Mouse (Mus musculus) heart, embryonic 11.5 days (tissue): ENCODE results near the gene Relt. TPM values are rescaled to one million over a fixed set of nuclear protein-coding genes. Genes with fewer than 3 reads are reported as not detected.

Source experiments
- ATAC-seq: fragments of 200-750 bp; cut with Nextera tagmentation; replicated peaks from 2 replicates; pipeline ENCODE4 v1.8.0; 2017; ENCODE audit warnings: moderate library complexity; ENCODE audit not compliant: insufficient number of reproducible peaks, low FRiP score, low TSS enrichment
- H3K27ac ChIP-seq: fragments of 300-500 bp; sonication (generic); 2 replicates; pipeline ENCODE4 v1.5.1; 2014; ENCODE audit warnings: mild to moderate bottlenecking, low read depth, low read length
- H3K27me3 ChIP-seq: fragments of 300-500 bp; sonication (generic); 2 replicates; pipeline ENCODE4 v1.6.1; 2014; ENCODE audit warnings: mild to moderate bottlenecking, low read length, mixed read lengths; ENCODE audit not compliant: control insufficient read depth, insufficient read depth
- H3K36me3 ChIP-seq: fragments of 300-500 bp; sonication (generic); 2 replicates; pipeline ENCODE4 v1.6.1; 2014; ENCODE audit warnings: mild to moderate bottlenecking, low read length, moderate library complexity, mixed read lengths; ENCODE audit not compliant: control insufficient read depth, insufficient read depth
- H3K4me1 ChIP-seq: fragments of 300-500 bp; sonication (generic); 2 replicates; pipeline ENCODE4 v1.6.1; 2014; ENCODE audit warnings: low read length; ENCODE audit not compliant: control insufficient read depth, insufficient read depth
- H3K4me2 ChIP-seq: fragments of 300-500 bp; sonication (generic); 2 replicates; pipeline ENCODE4 v1.6.1; 2014; ENCODE audit warnings: mild to moderate bottlenecking, moderate library complexity
- H3K4me3 ChIP-seq: fragments of 300-500 bp; sonication (generic); 2 replicates; pipeline ENCODE4 v1.5.1; 2014; ENCODE audit warnings: low read depth, low read length
- H3K9ac ChIP-seq: fragments of 300-500 bp; sonication (generic); 2 replicates; pipeline ENCODE4 v1.6.1; 2014; ENCODE audit warnings: mild to moderate bottlenecking, low read depth, low read length, moderate library complexity
- H3K9me3 ChIP-seq: fragments of 300-500 bp; sonication (generic); replicated peaks from 2 replicates; pipeline ENCODE4 v1.6.1; 2016; ENCODE audit warnings: low read length; ENCODE audit not compliant: control insufficient read depth
- WGBS: fragments of 180-500 bp; shearing (Covaris S2); extraction: QIAGEN DNeasy Blood & Tissue Kit; methylation state at CpG from one replicate; pipeline ENCODE4 v1.1.7; 2014; ENCODE audit not compliant: insufficient replicate concordance; 5-methylcytosine and 5-hydroxymethylcytosine counted together
- polyA plus RNA-seq: library from polyadenylated mRNA; unstranded; fragments of >200 nt; fragmentation: Nextera tagmentation; extraction: Ambion mirVana; gene quantifications from 2 replicates; pipeline ENCODE4 v1.2.1, GENCODE M21; 2014

Gene Relt
- polyA plus RNA-seq, 1 experiment from 2014 or later: 2.3 TPM

GRCm38 (mm10) chr7:100855300-100855699, 7.9 kb downstream of the Relt start:
- WGBS: 42% methylated on average over 4 of the region's 4 CpGs
- Histone ChIP-seq H3K4me3 (no peak overlapping the region), H3K9ac (no peak overlapping the region), H3K4me2 (no peak overlapping the region), H3K36me3 (no peaks in the 10 kb centered on the region), H3K9me3 (no peaks in the 10 kb centered on the region), H3K27ac (no peak overlapping the region), H3K4me1 (peaks cover 42% of the 10 kb centered on the region), H3K27me3 (no peaks in the 10 kb centered on the region)
- no peak for ATAC-seq

GRCm38 (mm10) chr7:100854861-100855260, 8.4 kb downstream of the Relt start:
- Histone ChIP-seq H3K27me3 (no peaks in the 10 kb centered on the region), H3K4me2 (no peak overlapping the region), H3K4me1 (peaks cover 37% of the 10 kb centered on the region), H3K4me3 (no peak overlapping the region), H3K9me3 (no peaks in the 10 kb centered on the region), H3K36me3 (no peaks in the 10 kb centered on the region), H3K9ac (no peak overlapping the region), H3K27ac (no peak overlapping the region)
- 69% methylated on average over 5 of the region's 5 CpGs for WGBS
- no peak for ATAC-seq

- no peak for ATAC-seq
- Histone ChIP-seq H3K4me1 (peaks cover 34% of the 10 kb centered on the region), H3K9me3 (no peaks in the 10 kb centered on the region), H3K4me2 (no peak overlapping the region), H3K27ac (no peak overlapping the region), H3K36me3 (0 out of 2 replicates have a peak, but pooled peaks cover 2% of the 10 kb centered on the region), H3K27me3 (no peaks in the 10 kb centered on the region), H3K4me3 (no peak overlapping the region), H3K9ac (0 out of 2 replicates have a peak overlapping the region, but pooled peaks have one; percentile 8)
- 43% methylated on average over 6 of the region's 6 CpGs for WGBS
Observed at GRCm38 (mm10) chr7:100854137-100854814, 9.0 kb downstream of the Relt start.

GRCm38 (mm10) chr7:100853396-100853795, 9.8 kb downstream of the Relt start:
- Histone ChIP-seq H3K9ac (no peak overlapping the region), H3K9me3 (no peaks in the 10 kb centered on the region), H3K4me3 (no peak overlapping the region)

GRCm38 (mm10) chr7:100851481-100852356, 11.5 kb downstream of the Relt start:
- 0 out of 2 replicates have a peak, but pooled peaks cover 2% of the 10 kb centered on the region for H3K36me3 ChIP-seq
- H3K27me3 ChIP-seq: no peaks in the 10 kb centered on the region
- WGBS: 58% methylated on average over 9 of the region's 9 CpGs
- peaks cover 34% of the 10 kb centered on the region for H3K4me1 ChIP-seq
- H3K9me3 ChIP-seq: no peaks in the 10 kb centered on the region
- no peak overlapping the region for H3K4me2 ChIP-seq
- ATAC-seq: no peak
- H3K4me3 ChIP-seq: no peak overlapping the region
- no peak overlapping the region; the same call in 1 of the 2 replicates for H3K27ac ChIP-seq
- no peak overlapping the region for H3K9ac ChIP-seq

More at GRCm38 (mm10) chr7:100853396-100853795, 9.8 kb downstream of the Relt start:
- Histone ChIP-seq H3K27ac (no peak overlapping the region), H3K36me3 (0 out of 2 replicates have a peak, but pooled peaks cover 2% of the 10 kb centered on the region), H3K4me2 (no peak overlapping the region), H3K27me3 (no peaks in the 10 kb centered on the region), H3K4me1 (peaks cover 34% of the 10 kb centered on the region)
- 78% methylated on average over 3 of the region's 3 CpGs for WGBS
- no peak for ATAC-seq

GRCm38 (mm10) chr7:100849508-100849907, 13.7 kb downstream of the Relt start:
- peaks cover 38% of the 10 kb centered on the region for H3K4me1 ChIP-seq
- WGBS: 92% methylated on average over 2 of the region's 2 CpGs
- H3K36me3 ChIP-seq: 0 out of 2 replicates have a peak, but pooled peaks cover 2% of the 10 kb centered on the region
- no peak overlapping the region for H3K4me2 ChIP-seq
- ATAC-seq: no peak
- H3K27me3 ChIP-seq: no peaks in the 10 kb centered on the region
- H3K9ac ChIP-seq: no peak overlapping the region
- no peak overlapping the region for H3K27ac ChIP-seq
- no peak overlapping the region for H3K4me3 ChIP-seq
- H3K9me3 ChIP-seq: no peaks in the 10 kb centered on the region

GRCm38 (mm10) chr7:100848744-100849143, 14.5 kb downstream of the Relt start:
- H3K4me1 ChIP-seq: peaks cover 38% of the 10 kb centered on the region
- no peak overlapping the region for H3K27ac ChIP-seq
- H3K27me3 ChIP-seq: no peaks in the 10 kb centered on the region
- H3K9ac ChIP-seq: no peak overlapping the region
- no peak for ATAC-seq
- H3K9me3 ChIP-seq: no peaks in the 10 kb centered on the region
- H3K4me3 ChIP-seq: no peak overlapping the region
- WGBS: 36% methylated on average over 6 of the region's 6 CpGs
- H3K36me3 ChIP-seq: 0 out of 2 replicates have a peak, but pooled peaks cover 2% of the 10 kb centered on the region
- H3K4me2 ChIP-seq: no peak overlapping the region

- H3K9ac ChIP-seq: no peak overlapping the region
- no peak overlapping the region for H3K27ac ChIP-seq
- no peak overlapping the region for H3K4me2 ChIP-seq
- ATAC-seq: no peak
- H3K27me3 ChIP-seq: no peaks in the 10 kb centered on the region
- H3K9me3 ChIP-seq: no peaks in the 10 kb centered on the region
- 0 out of 2 replicates have a peak, but pooled peaks cover 2% of the 10 kb centered on the region for H3K36me3 ChIP-seq
- no peak overlapping the region for H3K4me3 ChIP-seq
- peaks cover 24% of the 10 kb centered on the region for H3K4me1 ChIP-seq
- 86% methylated on average over 6 of the region's 6 CpGs for WGBS
Observed at GRCm38 (mm10) chr7:100847131-100847530, 16.1 kb downstream of the Relt start.
